20 mouse cellular contexts compared by ENCODE assay signal in genomic region chr14:33290038-33290437, GRCm38 (mm10).
DNase-seq lines count a peak whose midpoint lies in the region; ATAC-seq lines count a peak whose summit lies in the region.
"Had no signal": no experiment of that assay in that cellular context is flagged by ENCODE, and none has a peak within 500 bp of the region (broad histone marks: within the 10 kb centered on the region; RNA-seq: fewer than 3 reads in every experiment).

No protein-coding gene starts in this region.

- H3K4me2 ChIP-seq in heart, embryonic 11.5 days, result no peak overlapping the region
- H3K4me2 ChIP-seq in lung, embryonic 16.5 days (ENCODE audit: low read depth, low read length), result no peak overlapping the region; the same call in 1 of the 2 replicates
- H3K4me2 ChIP-seq: embryonic facial prominence, embryonic 12.5 days; forebrain, embryonic 15.5 days; hindbrain, embryonic 13.5 days had no signal

- no peak for DNase-seq in heart, adult 11 months
- no peak for DNase-seq in lung, postnatal 4 days
- DNase-seq in embryo, embryonic 10 days (ENCODE audit: low spot score), result peak; percentile 50
- peak; percentile 53 for DNase-seq in mesoderm, embryonic 11.5 days (ENCODE audit: low read depth, low spot score)
- no peak for DNase-seq in right cerebral cortex, postnatal 25 days
- DNase-seq: adrenal gland, postnatal 14 days; cerebellum, adult 11-12 months; cerebellum, adult 9-10 months; cerebellum, postnatal 25 days; gastrocnemius, postnatal 36 days; heart, adult 18-20 months; heart, postnatal 10 days had no signal

- no peaks in the 10 kb centered on the region for H3K9me3 ChIP-seq in heart, embryonic 11.5 days (replicated peaks; ENCODE audit: control insufficient read depth, low read length)
- no peaks in the 10 kb centered on the region for H3K9me3 ChIP-seq in lung, embryonic 16.5 days (ENCODE audit: control insufficient read depth, low read length)
- H3K9me3 ChIP-seq: embryonic facial prominence, embryonic 12.5 days; forebrain, embryonic 15.5 days; hindbrain, embryonic 13.5 days had no signal

- no peaks in the 10 kb centered on the region for H3K36me3 ChIP-seq in heart, embryonic 11.5 days (ENCODE audit: control insufficient read depth, insufficient read depth, low read length)
- no peaks in the 10 kb centered on the region for H3K36me3 ChIP-seq in lung, embryonic 16.5 days (ENCODE audit: control insufficient read depth, insufficient read depth, low read length)
- H3K36me3 ChIP-seq: embryonic facial prominence, embryonic 12.5 days; forebrain, embryonic 15.5 days; hindbrain, embryonic 13.5 days had no signal

- peak; percentile 65; the same call in 1 of the 2 replicates for ATAC-seq in heart, embryonic 11.5 days (replicated peaks; ENCODE audit: insufficient number of reproducible peaks, low FRiP score, low TSS enrichment)
- ATAC-seq in lung, embryonic 16.5 days (ENCODE audit: low read depth), result peak; percentile 51; the same call in 1 of the 2 replicates
- ATAC-seq: activated CD4-positive, CD25-positive, alpha-beta regulatory T cell, adult 4 months; forebrain, embryonic 15.5 days; hindbrain, postnatal 0 days; Patski had no signal

- no peak overlapping the region for H3K9ac ChIP-seq in heart, embryonic 11.5 days (ENCODE audit: low read depth, low read length)
- H3K9ac ChIP-seq in lung, embryonic 16.5 days (ENCODE audit: low read length), result no peak overlapping the region
- H3K9ac ChIP-seq: embryonic facial prominence, embryonic 12.5 days; forebrain, embryonic 15.5 days; hindbrain, embryonic 13.5 days had no signal

- no peak overlapping the region for H3K4me3 ChIP-seq in heart, embryonic 11.5 days (ENCODE audit: low read depth, low read length)
- H3K4me3 ChIP-seq in lung, embryonic 16.5 days (ENCODE audit: low read length), result no peak overlapping the region
- H3K4me3 ChIP-seq: embryonic facial prominence, embryonic 12.5 days; forebrain, embryonic 15.5 days; hindbrain, embryonic 13.5 days had no signal

- 18% methylated on average over 9 of the region's 9 CpGs for WGBS in heart, embryonic 11.5 days (ENCODE audit: insufficient replicate concordance)
- 12% methylated on average over 9 of the region's 9 CpGs for WGBS in lung, embryonic 16.5 days

- no peaks in the 10 kb centered on the region for H3K27me3 ChIP-seq in heart, embryonic 11.5 days (ENCODE audit: control insufficient read depth, insufficient read depth, low read length)
- no peaks in the 10 kb centered on the region; the same call in 1 of the 2 replicates for H3K27me3 ChIP-seq in lung, embryonic 16.5 days (ENCODE audit: control insufficient read depth, insufficient read depth, low read depth, low read length)
- H3K27me3 ChIP-seq: embryonic facial prominence, embryonic 12.5 days; forebrain, embryonic 15.5 days; Patski had no signal

- 0 out of 2 replicates have a peak overlapping the region, but pooled peaks have one; percentile 47 for H3K27ac ChIP-seq in heart, embryonic 11.5 days (ENCODE audit: low read depth, low read length)
- H3K27ac ChIP-seq in lung, embryonic 16.5 days (ENCODE audit: low read length), result no peak overlapping the region
- H3K27ac ChIP-seq: embryonic facial prominence, embryonic 12.5 days; forebrain, embryonic 15.5 days; hindbrain, embryonic 13.5 days; hindbrain, postnatal 0 days had no signal

- H3K4me1 ChIP-seq in heart, embryonic 11.5 days (ENCODE audit: control insufficient read depth, insufficient read depth, low read length), result peaks cover 11% of the 10 kb centered on the region
- H3K4me1 ChIP-seq in lung, embryonic 16.5 days (replicated peaks; ENCODE audit: control insufficient read depth, insufficient read depth, low read length), result peaks cover 5% of the 10 kb centered on the region; the same call in 1 of the 2 replicates
- H3K4me1 ChIP-seq: embryonic facial prominence, embryonic 12.5 days; forebrain, embryonic 15.5 days; hindbrain, embryonic 13.5 days had no signal

Comparison
In these comparisons a context has a peak if more than half of its experiments do, and no peak if none do; other contexts are left out.
1. DNase-seq: peak in embryo, embryonic 10 days (single experiment) and mesoderm, embryonic 11.5 days (single experiment); none in heart, adult 11 months (single experiment), lung, postnatal 4 days (0 of 2) and right cerebral cortex, postnatal 25 days (single experiment).